Mouse (Mus musculus) gastrocnemius, postnatal 4 days (tissue): ENCODE measurements around the gene Gm20388. TPM values are rescaled to one million over a fixed set of nuclear protein-coding genes. Genes with fewer than 3 reads are reported as not detected.
"Not testable (repeated sequence)": the region's sequence is repeated elsewhere in the genome, so short reads cannot be mapped to it uniquely, and the experiment has no call there.

Experiments used
- DNase-seq, 2 experiments: peaks; one replicate each; pipeline ENCODE4 v3.0.0; 2021 to 2022; ENCODE audit warnings: low spot score in 2 of 2, mixed read lengths in 2 of 2
- total RNA-seq, 2 experiments: library from RNA; stranded (reverse); gene quantifications; 2 replicates each; pipeline ENCODE4 v1.2.3; 2021

The Gm20388 gene
- total RNA-seq, 2 experiments from 2014 or later = 12.8 to 22.8 TPM

DNA sequence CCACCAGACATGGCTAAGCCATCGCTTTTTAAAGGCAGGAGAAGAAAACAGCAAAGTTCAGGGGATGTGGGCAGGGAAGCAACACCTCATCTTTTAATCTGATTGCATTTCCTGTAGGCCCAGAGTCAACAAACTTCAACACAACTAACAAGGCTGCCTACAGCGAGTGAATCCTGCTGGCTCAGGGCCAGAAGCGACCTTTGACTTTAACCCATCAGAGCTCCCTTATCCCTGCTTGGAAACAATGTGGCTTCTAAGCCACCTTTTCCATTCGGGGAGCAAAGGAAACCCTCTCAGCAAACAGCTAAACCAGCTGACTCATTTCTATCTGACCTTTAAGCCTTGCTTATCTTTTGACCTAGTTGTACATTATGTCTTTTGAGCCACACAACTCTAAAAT, 3886.1 kb downstream of the Gm20388 start:
- DNase-seq = no peak

DNA sequence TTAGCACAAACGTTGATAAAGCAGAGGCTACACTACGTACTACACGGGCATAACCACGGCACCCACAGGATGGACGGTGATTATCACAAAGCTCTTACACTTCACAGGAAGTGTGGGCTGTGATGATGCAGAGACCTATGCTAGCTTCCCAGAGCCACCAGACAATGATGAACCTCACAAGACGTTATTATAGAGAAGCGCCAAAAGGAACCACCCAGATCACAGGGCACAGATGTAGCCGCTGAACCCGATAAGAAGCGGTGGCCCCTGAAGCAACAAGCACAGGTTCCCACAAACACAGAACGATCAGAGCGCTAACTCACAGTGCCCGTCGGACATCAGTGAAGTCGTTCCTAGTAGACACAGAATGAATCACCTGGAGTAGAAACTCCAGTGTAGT, 3887.3 kb downstream of the Gm20388 start:
- DNase-seq = no peak

GRCm38 (mm10) chr8:123799434-123799833, 3888.8 kb downstream of the Gm20388 start:
- no peak for DNase-seq

- no peak for DNase-seq
These were observed 3889.2 kb downstream of the Gm20388 start for GRCm38 (mm10) chr8:123799885-123800284.

- DNase-seq = no peak
These were observed 3890.2 kb downstream of the Gm20388 start for GRCm38 (mm10) chr8:123800867-123801266.

DNA sequence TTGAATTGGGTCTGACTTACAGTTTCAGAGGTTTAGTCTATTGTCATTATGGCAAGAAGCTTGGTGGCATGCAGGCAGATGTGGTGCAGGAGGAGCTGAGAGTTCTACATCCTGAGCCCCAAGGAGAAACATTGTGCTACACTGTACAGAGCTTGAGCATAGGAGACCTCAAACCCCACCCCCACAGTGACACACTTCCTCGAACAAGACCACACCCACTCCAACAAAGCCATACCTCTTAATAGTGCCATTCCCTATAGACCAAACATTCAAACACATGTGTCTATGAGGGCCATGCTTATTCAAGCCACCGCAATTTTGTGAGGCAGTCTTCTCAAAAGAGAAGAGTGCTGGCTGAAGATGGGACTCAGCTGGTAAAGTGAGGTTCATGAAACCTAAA, 3890.9 kb downstream of the Gm20388 start:
- DNase-seq = no peak

GRCm38 (mm10) chr8:123803639-123804038, 3893.0 kb downstream of the Gm20388 start:
- no peak for DNase-seq

- no peak for DNase-seq
These were observed 3893.9 kb downstream of the Gm20388 start for GRCm38 (mm10) chr8:123804586-123804985.

- no peak for DNase-seq
These were observed 3894.6 kb downstream of the Gm20388 start for GRCm38 (mm10) chr8:123805209-123805717.

GRCm38 (mm10) chr8:123805718-123806373, 3895.2 kb downstream of the Gm20388 start, which contains the start of gene Rab4a:
TSS of gene Rab4a (plus strand) at chr8:123805985.
- DNase-seq = peak; percentile 77 to 88

DNA sequence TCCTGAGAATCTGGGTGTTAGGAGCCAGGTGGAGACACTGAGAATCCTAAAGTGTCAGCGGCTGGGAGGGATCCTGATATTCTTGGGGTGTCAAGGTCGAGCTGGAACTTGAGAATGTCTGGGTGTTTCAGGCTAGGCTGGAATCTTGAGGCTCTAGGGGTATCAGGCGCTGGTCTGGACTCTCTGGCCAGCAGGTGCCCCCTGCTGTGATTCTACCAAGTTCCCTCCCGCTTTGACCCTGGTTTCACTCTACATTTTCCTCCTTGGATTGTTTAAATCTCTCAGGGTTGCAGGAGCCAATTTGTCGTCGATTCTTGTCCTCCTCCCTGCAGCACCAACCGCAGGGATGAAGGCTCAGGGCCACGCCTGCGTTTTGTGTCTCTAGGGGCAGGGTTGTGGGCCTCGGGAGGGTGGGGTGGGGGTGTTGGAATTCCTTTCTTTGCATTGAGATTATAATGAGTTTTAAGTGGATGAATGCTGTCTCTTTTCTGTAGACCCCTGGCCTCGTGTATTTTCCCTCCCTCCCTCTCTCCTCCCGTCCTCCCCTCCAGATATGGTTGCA, 3895.8 kb downstream of the Gm20388 start:
- DNase-seq = no peak

DNA sequence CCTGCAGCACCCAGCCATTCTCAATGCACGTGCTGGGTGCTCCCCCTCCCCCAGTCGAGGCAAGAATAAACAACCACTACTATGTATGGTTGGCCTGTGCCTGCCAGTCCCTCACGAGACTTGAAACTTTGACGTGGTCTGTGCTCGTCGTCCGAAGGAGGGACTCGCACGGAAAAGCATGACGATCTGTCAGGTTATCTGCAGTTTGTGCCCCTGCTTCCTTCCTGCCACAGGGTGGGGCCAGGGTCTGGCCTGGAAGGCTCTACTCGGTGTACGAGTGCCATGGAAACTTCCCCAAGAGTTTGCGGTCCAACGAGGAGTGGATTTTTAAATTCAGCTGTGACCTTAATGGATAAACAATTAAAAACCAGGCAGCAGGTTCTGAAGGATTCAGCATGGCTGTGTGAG, 3896.4 kb downstream of the Gm20388 start:
- DNase-seq = no peak

- no peak for DNase-seq
These were observed 3897.4 kb downstream of the Gm20388 start for GRCm38 (mm10) chr8:123807852-123808573.

DNA sequence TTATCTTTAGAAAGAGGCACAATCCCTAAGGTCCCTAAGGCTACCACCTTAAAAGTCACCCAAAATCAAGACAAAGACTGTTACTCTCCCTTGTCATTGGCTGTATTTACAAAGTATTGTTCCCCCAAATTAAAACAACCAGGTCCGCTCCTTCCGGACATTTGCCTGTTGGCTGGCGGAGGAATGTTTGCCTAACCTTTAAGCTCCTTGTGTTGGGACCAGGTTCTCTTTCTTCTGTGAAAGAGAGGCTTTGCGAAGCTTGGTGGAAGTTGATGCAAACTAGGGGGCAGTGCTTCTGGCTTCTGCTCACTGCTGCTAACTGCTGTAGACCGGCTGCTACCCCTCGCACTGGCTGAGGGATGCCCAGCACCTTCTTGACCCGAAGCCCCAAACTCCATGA, 3898.0 kb downstream of the Gm20388 start:
- DNase-seq = no peak

DNA sequence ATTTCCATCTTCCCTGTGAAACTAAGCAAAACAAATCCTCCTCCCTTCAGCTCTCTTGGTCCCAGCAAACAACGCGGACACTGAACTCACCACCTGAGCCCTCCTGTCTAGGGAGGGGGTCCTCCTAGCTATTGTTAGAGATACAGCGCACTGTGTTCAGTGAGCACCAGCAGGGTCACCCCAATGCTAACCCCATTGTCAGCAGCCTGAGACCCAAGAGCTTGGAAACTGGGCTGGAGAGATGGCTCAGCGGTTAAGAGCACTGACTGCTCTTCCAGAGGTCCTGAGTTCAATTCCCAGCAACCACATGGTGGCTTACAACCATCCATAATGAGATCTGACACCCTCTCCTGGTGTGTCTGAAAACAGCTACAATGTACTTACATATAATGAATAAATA, 3898.7 kb downstream of the Gm20388 start:
- DNase-seq = not testable (repeated sequence)

DNA sequence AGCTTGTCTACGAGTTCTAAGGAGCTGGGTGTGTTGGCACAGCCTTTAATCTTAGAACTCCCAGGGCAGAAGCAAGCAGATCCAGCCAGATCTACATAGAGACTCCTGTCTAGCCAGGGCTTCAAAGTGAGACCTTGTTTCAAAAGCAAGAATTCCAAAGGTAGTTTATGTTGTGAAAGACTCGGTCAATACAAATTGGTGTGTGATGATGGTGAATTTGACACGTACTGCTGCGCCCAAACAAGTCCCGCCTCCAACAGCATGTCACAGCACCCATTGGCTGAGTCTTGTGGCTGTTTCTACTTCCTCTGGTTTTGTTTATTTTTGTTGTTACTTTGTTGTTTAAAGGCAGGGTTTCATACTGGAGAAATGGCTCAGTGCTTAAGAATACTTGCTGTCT, 3901.6 kb downstream of the Gm20388 start:
- DNase-seq = no peak

- no peak for DNase-seq
These were observed 3902.7 kb downstream of the Gm20388 start for GRCm38 (mm10) chr8:123813173-123813891.

DNA sequence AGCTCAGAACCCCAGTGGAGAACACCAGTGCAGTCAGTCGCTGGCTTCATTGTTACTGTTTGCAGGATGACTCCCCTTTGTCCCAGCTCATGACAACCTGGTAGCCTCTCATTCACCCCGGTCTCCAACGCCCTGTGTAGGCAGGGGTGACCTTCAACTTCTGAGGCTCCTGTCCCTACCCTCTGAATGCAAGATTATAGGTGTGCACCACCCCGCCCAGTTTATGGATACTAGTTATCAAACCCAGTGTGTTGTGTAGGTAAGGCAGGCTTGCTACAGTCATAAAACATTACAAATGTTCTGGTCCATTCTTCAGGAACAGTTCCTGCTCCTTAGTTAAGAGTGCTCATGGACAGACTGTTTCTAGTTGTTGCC, 3903.2 kb downstream of the Gm20388 start:
- no peak for DNase-seq

DNA sequence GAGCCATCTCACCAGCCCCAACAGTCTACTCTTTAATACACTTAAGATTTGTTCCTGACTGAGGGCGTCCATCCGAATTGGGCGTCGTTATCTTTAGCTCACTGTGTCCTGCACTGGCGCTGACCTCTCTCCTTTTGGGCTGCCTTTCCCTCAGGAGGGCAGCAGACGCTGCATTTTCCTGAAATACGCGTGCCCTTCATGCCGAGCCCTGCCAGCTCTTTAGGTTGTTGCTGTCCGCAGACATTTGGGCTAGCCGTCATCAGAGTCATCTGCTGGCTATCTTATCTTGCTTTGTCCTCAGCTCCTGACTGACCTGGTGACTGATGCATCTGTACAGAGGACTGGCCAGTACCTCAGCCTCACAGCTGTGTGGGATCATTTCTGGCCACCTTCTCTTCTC, 3904.7 kb downstream of the Gm20388 start:
- DNase-seq = no peak

GRCm38 (mm10) chr8:123816939-123817338, 3906.3 kb downstream of the Gm20388 start:
- DNase-seq = no peak

DNA sequence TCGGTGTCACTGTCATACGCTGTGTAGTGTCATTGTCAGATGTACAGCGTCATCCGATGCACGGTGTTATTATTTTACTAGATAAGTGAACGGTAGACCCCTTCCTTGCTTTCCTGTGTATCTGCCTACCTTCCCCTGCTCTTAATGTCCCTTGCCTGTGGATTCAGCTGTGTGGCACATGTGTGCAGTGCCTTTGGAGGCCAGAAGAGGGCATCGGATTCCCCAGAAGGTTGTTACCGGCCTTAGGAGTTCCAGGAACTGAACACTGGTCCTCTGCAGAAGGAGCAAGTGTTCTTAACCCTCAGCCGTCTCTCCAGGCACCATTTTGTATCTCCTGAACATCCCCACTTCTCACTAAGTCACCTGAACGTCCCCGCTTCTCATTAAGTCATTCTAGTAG, 3907.1 kb downstream of the Gm20388 start:
- DNase-seq = no peak
